Mouse (Mus musculus): ENCODE data around the gene Mrps36. TPM values are rescaled to one million over a fixed set of nuclear protein-coding genes. Genes with fewer than 3 reads are reported as not detected.
A peak's percentile ranks its signal among the peaks of the same experiment; 100 is the strongest.

Gene Mrps36
- polyA plus RNA-seq, 1 experiment from 2014 or later: 246 TPM

- peak overlapping the region; percentile 91 for H3K4me2 ChIP-seq (ENCODE audit: low read depth, low read length)
- no peaks in the 10 kb centered on the region for H3K9me3 ChIP-seq (replicated peaks; ENCODE audit: control insufficient read depth, low read length)
- peaks cover 5% of the 10 kb centered on the region for H3K36me3 ChIP-seq (ENCODE audit: control insufficient read depth, insufficient read depth)
- ATAC-seq (replicated peaks; ENCODE audit: extremely low read depth, insufficient read depth, low FRiP score): 0 out of 2 replicates have a peak, but pooled peaks have one; percentile 2
- 13% methylated on average over 8 of the region's 8 CpGs for WGBS
- H3K27me3 ChIP-seq (ENCODE audit: control insufficient read depth, insufficient read depth, low read length): no peaks in the 10 kb centered on the region
- H3K4me1 ChIP-seq (ENCODE audit: control insufficient read depth, insufficient read depth, low read length): peaks cover 13% of the 10 kb centered on the region
- peak overlapping the region; percentile 19; the same call in 1 of the 2 replicates for H3K27ac ChIP-seq (ENCODE audit: low read length)
- H3K4me3 ChIP-seq (ENCODE audit: low read length): peak overlapping the region; percentile 96
- H3K9ac ChIP-seq (ENCODE audit: low read length): peak overlapping the region; percentile 84
Measured at GRCm38 (mm10) chr13:100776056-100776419, 31.6 kb upstream of the Mrps36 start.

GRCm38 (mm10) chr13:100775252-100776055, 31.0 kb upstream of the Mrps36 start, which contains the start of gene Cenph:
TSS of gene Cenph (minus strand) at chr13:100775899.
- peak; percentile 85 for ATAC-seq (replicated peaks; ENCODE audit: extremely low read depth, insufficient read depth, low FRiP score)
- Histone ChIP-seq H3K27ac (ENCODE audit: low read length) (peak within 1 kb of the TSS; percentile 19; the same call in 1 of the 2 replicates), H3K4me1 (ENCODE audit: control insufficient read depth, insufficient read depth, low read length) (peaks cover 13% of the 10 kb centered on the region), H3K4me3 (ENCODE audit: low read length) (peak within 1 kb of the TSS; percentile 96), H3K27me3 (ENCODE audit: control insufficient read depth, insufficient read depth, low read length) (no peaks in the 10 kb centered on the region), H3K9me3 (replicated peaks; ENCODE audit: control insufficient read depth, low read length) (no peaks in the 10 kb centered on the region), H3K36me3 (ENCODE audit: control insufficient read depth, insufficient read depth) (peaks cover 5% of the 10 kb centered on the region; the same call in 1 of the 2 replicates), H3K9ac (ENCODE audit: low read length) (peak within 1 kb of the TSS; percentile 84), H3K4me2 (ENCODE audit: low read depth, low read length) (peak within 1 kb of the TSS; percentile 91)
- 1% methylated on average over 46 of the region's 46 CpGs for WGBS

GRCm38 (mm10) chr13:100774704-100775103, 30.2 kb upstream of the Mrps36 start:
- H3K9ac ChIP-seq (ENCODE audit: low read length): peak overlapping the region; percentile 84

GRCm38 (mm10) chr13:100755329-100755728, 10.9 kb upstream of the Mrps36 start:
- Histone ChIP-seq H3K4me3 (ENCODE audit: low read length) (no peak overlapping the region), H3K9ac (ENCODE audit: low read length) (no peak overlapping the region), H3K4me1 (ENCODE audit: control insufficient read depth, insufficient read depth, low read length) (0 out of 2 replicates have a peak, but pooled peaks cover 2% of the 10 kb centered on the region), H3K4me2 (ENCODE audit: low read depth, low read length) (no peak overlapping the region), H3K36me3 (ENCODE audit: control insufficient read depth, insufficient read depth) (peaks cover 5% of the 10 kb centered on the region; the same call in 1 of the 2 replicates), H3K27ac (ENCODE audit: low read length) (no peak overlapping the region), H3K27me3 (ENCODE audit: control insufficient read depth, insufficient read depth, low read length) (no peaks in the 10 kb centered on the region), H3K9me3 (replicated peaks; ENCODE audit: control insufficient read depth, low read length) (peaks cover 3% of the 10 kb centered on the region; the same call in 1 of the 2 replicates)
- ATAC-seq (replicated peaks; ENCODE audit: extremely low read depth, insufficient read depth, low FRiP score): 0 out of 2 replicates have a peak, but pooled peaks have one; percentile 37
- WGBS: 43% methylated on average over 2 of the region's 2 CpGs

More at GRCm38 (mm10) chr13:100774704-100775103, 30.2 kb upstream of the Mrps36 start:
- Histone ChIP-seq H3K4me1 (ENCODE audit: control insufficient read depth, insufficient read depth, low read length) (peaks cover 13% of the 10 kb centered on the region), H3K27me3 (ENCODE audit: control insufficient read depth, insufficient read depth, low read length) (no peaks in the 10 kb centered on the region), H3K27ac (ENCODE audit: low read length) (no peak overlapping the region), H3K36me3 (ENCODE audit: control insufficient read depth, insufficient read depth) (peaks cover 11% of the 10 kb centered on the region), H3K4me2 (ENCODE audit: low read depth, low read length) (peak overlapping the region; percentile 91), H3K9me3 (replicated peaks; ENCODE audit: control insufficient read depth, low read length) (no peaks in the 10 kb centered on the region), H3K4me3 (ENCODE audit: low read length) (peak overlapping the region; percentile 96)
- no peak for ATAC-seq (replicated peaks; ENCODE audit: extremely low read depth, insufficient read depth, low FRiP score)

GRCm38 (mm10) chr13:100754186-100754585, 9.7 kb upstream of the Mrps36 start:
- Histone ChIP-seq H3K9me3 (replicated peaks; ENCODE audit: control insufficient read depth, low read length) (peaks cover 3% of the 10 kb centered on the region; the same call in 1 of the 2 replicates), H3K4me2 (ENCODE audit: low read depth, low read length) (no peak overlapping the region), H3K27me3 (ENCODE audit: control insufficient read depth, insufficient read depth, low read length) (no peaks in the 10 kb centered on the region), H3K9ac (ENCODE audit: low read length) (no peak overlapping the region), H3K4me1 (ENCODE audit: control insufficient read depth, insufficient read depth, low read length) (0 out of 2 replicates have a peak, but pooled peaks cover 2% of the 10 kb centered on the region), H3K4me3 (ENCODE audit: low read length) (no peak overlapping the region), H3K36me3 (ENCODE audit: control insufficient read depth, insufficient read depth) (no peaks in the 10 kb centered on the region), H3K27ac (ENCODE audit: low read length) (no peak overlapping the region)
- ATAC-seq (replicated peaks; ENCODE audit: extremely low read depth, insufficient read depth, low FRiP score): no peak
- WGBS: 59% methylated on average over 4 of the region's 4 CpGs

- Histone ChIP-seq H3K9ac (ENCODE audit: low read length) (no peak overlapping the region), H3K4me3 (ENCODE audit: low read length) (no peak overlapping the region), H3K27ac (ENCODE audit: low read length) (no peak overlapping the region), H3K36me3 (ENCODE audit: control insufficient read depth, insufficient read depth) (no peaks in the 10 kb centered on the region), H3K4me2 (ENCODE audit: low read depth, low read length) (no peak overlapping the region), H3K27me3 (ENCODE audit: control insufficient read depth, insufficient read depth, low read length) (no peaks in the 10 kb centered on the region), H3K9me3 (replicated peaks; ENCODE audit: control insufficient read depth, low read length) (peaks cover 3% of the 10 kb centered on the region; the same call in 1 of the 2 replicates), H3K4me1 (ENCODE audit: control insufficient read depth, insufficient read depth, low read length) (0 out of 2 replicates have a peak, but pooled peaks cover 2% of the 10 kb centered on the region)
- ATAC-seq (replicated peaks; ENCODE audit: extremely low read depth, insufficient read depth, low FRiP score): no peak
- 63% methylated on average over 6 of the region's 6 CpGs for WGBS
Measured at GRCm38 (mm10) chr13:100753011-100753410, 8.6 kb upstream of the Mrps36 start.

- Histone ChIP-seq H3K4me2 (ENCODE audit: low read depth, low read length) (no peak overlapping the region), H3K9ac (ENCODE audit: low read length) (no peak overlapping the region), H3K4me1 (ENCODE audit: control insufficient read depth, insufficient read depth, low read length) (0 out of 2 replicates have a peak, but pooled peaks cover 2% of the 10 kb centered on the region), H3K9me3 (replicated peaks; ENCODE audit: control insufficient read depth, low read length) (peaks cover 3% of the 10 kb centered on the region; the same call in 1 of the 2 replicates), H3K27me3 (ENCODE audit: control insufficient read depth, insufficient read depth, low read length) (no peaks in the 10 kb centered on the region), H3K27ac (ENCODE audit: low read length) (no peak overlapping the region), H3K4me3 (ENCODE audit: low read length) (no peak overlapping the region), H3K36me3 (ENCODE audit: control insufficient read depth, insufficient read depth) (no peaks in the 10 kb centered on the region)
- ATAC-seq (replicated peaks; ENCODE audit: extremely low read depth, insufficient read depth, low FRiP score): no peak
- WGBS: 72% methylated on average over 8 of the region's 8 CpGs
Measured at GRCm38 (mm10) chr13:100752529-100752928, 8.1 kb upstream of the Mrps36 start.

GRCm38 (mm10) chr13:100751402-100751801, 6.9 kb upstream of the Mrps36 start:
- Histone ChIP-seq H3K36me3 (ENCODE audit: control insufficient read depth, insufficient read depth) (no peaks in the 10 kb centered on the region), H3K4me3 (ENCODE audit: low read length) (no peak overlapping the region), H3K9me3 (replicated peaks; ENCODE audit: control insufficient read depth, low read length) (peaks cover 3% of the 10 kb centered on the region; the same call in 1 of the 2 replicates), H3K27ac (ENCODE audit: low read length) (no peak overlapping the region), H3K9ac (ENCODE audit: low read length) (no peak overlapping the region), H3K4me2 (ENCODE audit: low read depth, low read length) (no peak overlapping the region), H3K4me1 (ENCODE audit: control insufficient read depth, insufficient read depth, low read length) (0 out of 2 replicates have a peak, but pooled peaks cover 2% of the 10 kb centered on the region), H3K27me3 (ENCODE audit: control insufficient read depth, insufficient read depth, low read length) (no peaks in the 10 kb centered on the region)
- ATAC-seq (replicated peaks; ENCODE audit: extremely low read depth, insufficient read depth, low FRiP score): no peak
- WGBS: 76% methylated on average over 3 of the region's 3 CpGs

GRCm38 (mm10) chr13:100750799-100751198, 6.3 kb upstream of the Mrps36 start:
- Histone ChIP-seq H3K27ac (ENCODE audit: low read length) (no peak overlapping the region), H3K27me3 (ENCODE audit: control insufficient read depth, insufficient read depth, low read length) (no peaks in the 10 kb centered on the region), H3K9me3 (replicated peaks; ENCODE audit: control insufficient read depth, low read length) (peaks cover 2% of the 10 kb centered on the region; the same call in 1 of the 2 replicates), H3K9ac (ENCODE audit: low read length) (no peak overlapping the region), H3K36me3 (ENCODE audit: control insufficient read depth, insufficient read depth) (no peaks in the 10 kb centered on the region), H3K4me1 (ENCODE audit: control insufficient read depth, insufficient read depth, low read length) (0 out of 2 replicates have a peak, but pooled peaks cover 2% of the 10 kb centered on the region), H3K4me3 (ENCODE audit: low read length) (no peak overlapping the region), H3K4me2 (ENCODE audit: low read depth, low read length) (no peak overlapping the region)
- 54% methylated on average over 5 of the region's 5 CpGs for WGBS
- ATAC-seq (replicated peaks; ENCODE audit: extremely low read depth, insufficient read depth, low FRiP score): no peak

Data from heart, embryonic 16.5 days (tissue).